Mouse (Mus musculus) mouse trophoblast stem cell (cell line): Measurements from ENCODE around the gene Tmem218.

Experiments used
- in situ Hi-C, 2 experiments: fragments of 300-500 bp; cut with MseI, MboI; formaldehyde crosslinking; loops; 2 replicates in 1 of 2; 3 replicates in 1 of 2; pipeline ENCODE4 v1.15.1; 2025

Tmem218 gene

DNA sequence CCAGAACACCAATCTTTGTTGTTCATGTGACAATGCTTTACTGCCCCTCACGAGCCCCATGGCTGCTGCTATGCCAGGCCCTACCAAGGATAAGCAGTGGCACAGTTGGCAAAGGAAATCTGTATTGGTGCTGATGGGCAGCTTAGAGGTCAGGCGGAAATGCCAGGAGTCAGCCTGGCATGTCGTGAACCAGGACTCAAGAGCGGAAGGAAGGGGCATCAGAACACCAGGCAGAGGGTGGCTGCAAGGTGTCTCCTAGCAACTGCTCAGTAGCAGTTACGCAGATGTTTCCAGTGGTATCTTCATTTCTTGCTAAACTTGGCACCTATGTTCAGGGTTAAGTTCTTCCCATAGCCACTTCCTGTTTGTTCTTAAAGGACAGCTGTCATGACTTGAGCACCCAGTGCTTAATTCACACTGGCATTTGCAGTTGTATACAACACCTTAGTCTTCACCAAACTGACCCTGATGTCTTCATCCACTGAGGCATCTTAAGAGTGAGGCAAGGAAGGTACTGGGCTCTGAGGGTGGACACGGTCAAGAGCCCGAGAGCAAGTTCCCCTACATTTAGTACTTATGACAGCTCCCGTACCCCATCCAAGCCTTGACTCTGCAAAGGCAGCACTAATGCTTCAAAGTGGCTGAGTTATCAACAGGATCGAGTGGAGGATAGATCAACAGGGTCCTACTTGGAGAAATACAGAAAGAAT is 22.6 kb downstream of the Tmem218 start:
- in situ Hi-C loops = no loop called here

DNA sequence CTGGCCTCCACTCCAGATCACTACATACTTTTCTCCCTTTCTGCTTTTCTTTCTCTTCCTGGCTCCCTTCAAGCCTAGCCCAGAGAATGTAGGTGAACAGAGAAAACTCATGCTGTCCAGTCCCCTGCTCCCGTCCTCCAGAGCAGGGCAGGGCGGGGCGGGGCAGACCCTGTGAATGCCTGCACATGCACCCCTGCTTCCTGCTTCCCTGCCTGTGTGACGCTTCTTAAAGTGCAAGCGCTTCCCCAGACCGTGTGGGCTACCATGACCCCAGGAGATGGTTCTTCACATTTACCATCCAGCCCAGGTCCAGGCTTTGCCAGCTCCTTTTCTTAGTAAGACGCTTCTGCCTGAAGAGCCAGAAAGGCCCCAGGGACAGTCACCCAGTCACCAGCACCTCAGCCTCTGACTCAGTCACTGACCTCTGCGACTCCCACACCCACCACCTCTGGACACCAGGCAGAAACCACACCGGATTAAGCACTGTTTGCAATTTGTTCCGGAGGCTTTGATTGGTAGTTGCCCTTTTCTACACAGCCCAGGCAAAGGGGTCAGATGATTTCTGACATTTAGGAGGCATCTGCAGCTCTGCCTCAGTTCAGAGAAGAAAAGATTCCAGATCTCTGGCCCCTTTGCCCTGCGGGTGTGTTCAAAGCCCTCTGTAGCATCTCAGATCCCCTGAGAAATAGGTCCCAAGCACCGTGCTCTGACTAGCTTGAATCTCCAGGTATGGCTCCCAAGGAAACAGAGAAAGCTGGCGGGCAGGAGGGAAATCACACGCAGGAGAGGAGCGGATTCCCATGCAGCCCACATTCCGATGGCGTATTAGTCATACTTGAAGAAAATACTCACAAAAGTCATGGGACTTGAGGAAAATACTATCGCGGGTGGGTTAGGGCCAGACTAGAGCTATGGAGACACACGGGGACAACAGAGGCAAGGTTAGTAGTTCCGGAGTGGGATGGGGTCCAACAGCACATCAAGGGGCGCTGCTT is 24.5 kb downstream of the Tmem218 start:
- in situ Hi-C loops = no loop called here

DNA sequence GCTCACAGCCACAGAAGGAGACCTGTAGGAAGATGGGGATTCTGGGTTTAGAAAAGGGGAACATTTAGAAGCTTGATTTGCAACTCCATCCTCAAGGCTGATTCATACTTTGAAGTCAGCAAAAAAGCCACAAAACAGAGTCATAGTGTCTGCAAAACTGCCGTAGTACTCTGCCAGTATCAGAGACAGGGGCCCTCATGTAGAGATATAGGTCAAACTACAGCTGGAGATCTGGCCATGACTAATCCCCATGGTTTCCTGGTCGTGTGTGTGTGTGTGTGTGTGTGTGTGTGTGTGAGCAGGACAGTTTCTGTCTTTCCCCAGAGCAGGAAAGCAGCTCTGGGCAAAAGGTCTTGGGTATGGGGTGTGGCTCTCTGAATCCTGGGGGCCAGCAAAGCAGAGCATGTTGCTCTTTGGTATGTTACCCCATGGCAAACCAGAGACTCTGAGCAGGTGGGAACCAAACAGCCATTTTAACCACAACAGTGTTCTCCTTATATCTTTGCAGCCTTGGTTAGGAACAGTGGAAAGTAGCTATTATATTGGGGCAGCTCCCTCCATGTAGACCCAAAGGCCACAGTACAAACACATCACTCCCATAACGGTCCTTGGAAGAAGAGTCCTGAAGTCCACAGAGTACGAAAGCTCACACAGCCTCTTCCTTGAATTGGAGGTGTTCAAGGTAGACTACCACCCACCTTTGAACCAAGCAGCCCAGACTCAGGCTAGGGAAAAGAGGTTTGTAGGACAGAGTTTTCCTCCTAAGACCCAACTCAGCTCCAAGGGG is 28.1 kb downstream of the Tmem218 start:
- in situ Hi-C loops = no loop called here

DNA sequence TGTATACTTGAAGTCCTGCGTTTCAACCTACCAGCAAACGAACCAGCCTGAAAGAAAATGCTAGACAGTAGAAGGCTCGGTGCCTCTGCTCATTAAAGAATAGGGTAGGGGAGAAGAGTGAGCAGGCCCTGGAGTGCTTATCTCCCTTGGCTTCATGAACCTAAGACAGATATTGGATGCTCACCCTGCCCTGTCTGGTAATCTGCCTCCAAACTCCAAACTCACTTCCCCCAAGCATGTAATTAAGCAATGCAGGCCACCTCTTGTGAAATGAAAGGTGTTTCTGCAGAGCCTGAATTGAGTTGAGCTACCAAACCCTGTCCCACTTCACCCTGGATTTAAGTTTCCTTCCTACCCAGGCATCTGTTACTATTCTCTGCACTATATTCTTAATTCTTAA is 34.7 kb downstream of the Tmem218 start:
- in situ Hi-C loops = no loop called here

DNA sequence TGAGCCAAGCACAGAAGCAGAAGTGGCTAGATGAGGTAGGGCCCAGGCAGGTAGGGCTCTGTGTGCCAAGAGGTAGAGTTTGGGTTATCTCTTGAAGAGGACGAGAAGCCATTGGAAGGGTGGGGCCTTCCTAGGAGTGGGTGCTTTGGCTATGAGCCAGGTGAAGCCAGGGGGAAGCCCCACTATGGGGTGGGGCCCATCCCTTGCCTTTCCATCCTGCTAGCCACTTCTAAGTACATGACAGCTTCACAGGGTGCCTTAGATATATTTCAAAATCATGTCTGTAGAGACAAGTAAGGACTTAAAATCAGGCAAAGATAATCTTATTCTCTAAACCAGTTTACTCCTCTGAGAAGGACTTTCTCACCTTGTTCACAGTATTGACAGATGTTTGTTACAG is 36.6 kb downstream of the Tmem218 start:
- in situ Hi-C loops = no loop called here

DNA sequence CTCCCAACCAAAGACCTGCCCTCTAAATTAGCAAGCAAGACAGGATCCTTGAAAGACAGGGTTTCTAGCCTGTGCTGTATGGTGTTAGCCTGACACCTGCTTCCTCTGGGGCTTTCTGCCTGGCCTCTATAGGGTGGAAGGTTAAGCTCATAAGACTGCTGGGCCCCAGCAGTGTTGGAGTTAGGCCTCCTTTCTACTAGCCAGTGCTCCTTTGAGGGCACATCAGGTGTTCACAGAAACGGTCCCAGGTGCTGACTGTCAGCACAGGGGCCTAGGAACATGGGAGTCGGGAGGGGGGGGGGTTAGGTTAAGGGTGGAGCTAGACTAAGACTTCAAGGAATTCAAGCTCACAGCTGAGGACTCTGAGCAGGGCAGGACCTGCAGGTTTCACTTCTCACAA is 37.4 kb downstream of the Tmem218 start:
- in situ Hi-C loops = no loop called here

DNA sequence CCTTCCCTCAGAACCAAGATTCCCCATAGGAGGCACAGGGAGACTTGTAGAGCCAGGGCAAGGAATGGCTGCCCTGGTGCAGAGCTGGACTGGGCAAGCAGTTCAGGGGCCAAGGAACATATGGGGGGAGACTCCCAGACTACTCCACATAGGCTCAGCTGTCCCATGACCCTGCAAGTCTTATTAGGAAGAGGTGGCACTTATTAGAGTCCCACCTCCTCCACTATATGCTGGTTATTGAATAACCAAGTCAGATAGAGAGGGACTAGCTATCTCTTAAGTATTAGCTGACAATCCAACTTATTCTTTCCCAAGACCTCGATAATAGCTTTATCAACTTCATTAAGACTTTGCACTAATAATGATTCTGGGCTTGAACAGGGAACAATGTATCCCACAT is 37.8 kb downstream of the Tmem218 start:
- in situ Hi-C loops = no loop called here

DNA sequence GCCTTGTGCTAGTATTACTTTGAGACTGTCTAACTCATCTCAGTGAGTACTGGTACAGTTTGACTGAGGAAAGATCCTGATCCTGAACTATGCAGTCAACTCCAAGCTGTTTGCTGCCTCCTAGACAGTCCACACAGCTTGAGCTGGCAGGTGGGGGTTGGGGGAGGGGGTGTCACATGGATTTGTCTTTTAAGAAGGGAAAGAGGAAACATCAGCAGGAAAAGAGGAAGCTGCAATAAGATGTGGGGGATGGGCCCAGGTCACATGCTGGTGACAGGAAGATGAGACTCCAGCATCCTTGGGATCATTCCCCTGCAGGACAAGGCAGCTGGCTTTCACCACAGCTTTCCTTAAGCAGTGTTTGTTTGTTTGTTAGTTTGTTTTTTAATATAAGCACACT is 39.4 kb downstream of the Tmem218 start:
- in situ Hi-C loops = no loop called here

DNA sequence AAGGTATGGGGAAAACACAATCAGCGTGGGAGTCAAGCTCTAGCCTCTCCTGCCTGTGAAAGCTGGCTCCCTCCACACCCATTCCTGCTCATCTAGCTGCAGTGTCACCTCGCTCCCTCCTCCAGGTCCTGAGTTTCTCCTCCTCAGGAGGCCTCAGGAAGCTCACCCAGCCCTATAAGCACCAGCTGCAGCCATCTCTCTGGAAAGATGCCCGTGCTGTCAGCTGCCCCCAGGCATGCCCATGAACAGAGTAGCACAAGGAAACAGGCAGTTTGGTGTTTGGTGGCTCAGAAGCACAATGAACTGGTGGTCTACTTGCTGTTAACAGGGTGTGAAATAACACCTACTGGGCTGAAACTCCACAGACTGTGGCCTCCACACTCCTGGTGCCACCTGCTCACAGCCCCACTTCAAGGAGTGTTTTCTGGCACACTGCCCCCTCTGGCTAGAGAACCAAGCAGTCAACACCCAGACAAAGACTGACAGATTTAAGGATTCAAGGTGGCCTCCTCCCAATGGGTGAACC is 40.4 kb downstream of the Tmem218 start:
- in situ Hi-C loops = no loop called here

DNA sequence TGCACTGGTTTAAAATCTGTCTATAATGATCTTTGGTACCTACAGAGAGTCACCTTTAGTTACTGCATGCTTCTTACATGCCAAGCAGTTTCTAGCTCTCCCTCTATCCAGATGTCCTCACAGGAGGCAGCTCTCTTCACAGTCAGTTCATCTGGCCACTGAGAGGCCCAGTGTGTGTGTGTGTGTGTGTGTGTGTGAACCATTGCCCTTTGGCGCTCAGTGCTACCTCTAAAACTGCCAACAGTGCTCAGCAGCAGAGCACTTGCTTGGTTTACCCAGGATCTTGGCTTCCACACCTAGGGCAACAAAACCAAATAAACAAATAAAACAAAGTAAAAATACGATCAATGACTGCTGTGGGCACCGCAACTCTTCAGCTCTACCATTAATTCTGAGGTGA is 42.0 kb downstream of the Tmem218 start:
- in situ Hi-C loops = no loop called here

DNA sequence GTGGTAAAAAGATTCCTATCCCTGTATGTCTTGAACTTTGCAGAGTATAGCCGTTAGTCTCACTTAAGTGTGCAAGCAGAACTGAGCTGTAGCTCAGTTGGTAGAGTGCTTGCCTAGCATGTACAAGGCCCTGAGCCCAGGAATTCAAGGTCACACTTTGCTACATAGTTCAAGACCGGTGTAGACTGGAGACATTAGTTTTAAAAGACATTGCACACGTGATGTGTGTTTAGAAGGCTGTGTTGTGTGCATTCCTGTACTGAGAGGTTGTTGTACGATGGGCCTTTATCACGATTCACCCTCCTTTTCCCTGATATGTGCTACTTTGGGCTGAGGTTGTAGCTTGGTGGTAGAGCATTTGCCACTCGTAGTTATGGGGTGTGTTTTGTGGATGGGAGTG is 42.6 kb downstream of the Tmem218 start:
- in situ Hi-C loops = no loop called here

DNA sequence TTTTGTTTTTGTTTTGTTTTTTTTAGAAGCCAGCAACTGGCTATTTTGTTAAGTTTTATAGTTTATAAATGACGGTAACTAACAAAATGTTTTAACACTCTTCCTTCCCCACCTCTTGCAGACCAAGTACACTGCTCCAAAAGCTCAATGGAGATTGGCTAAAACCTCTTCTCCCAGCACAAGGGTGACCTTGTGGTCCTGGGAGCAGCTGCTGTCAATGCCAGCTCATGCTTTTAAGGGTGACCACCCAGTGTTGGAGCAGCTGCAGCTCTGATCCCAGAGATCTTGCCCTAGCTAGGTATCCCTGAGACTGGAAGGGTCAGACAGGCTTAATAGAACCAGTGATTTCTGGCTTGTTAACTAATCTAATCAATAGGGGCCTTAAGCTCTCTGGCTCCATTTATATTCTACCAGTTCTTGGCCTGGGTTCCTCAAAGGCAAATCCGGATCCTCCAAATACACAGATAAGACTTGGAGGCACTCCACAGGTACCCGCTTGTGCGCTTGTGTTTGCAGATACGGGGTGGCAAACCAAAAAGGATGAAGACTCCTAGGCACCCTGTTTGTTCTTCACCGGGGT is 46.6 kb downstream of the Tmem218 start:
- in situ Hi-C loops = no loop called here

DNA sequence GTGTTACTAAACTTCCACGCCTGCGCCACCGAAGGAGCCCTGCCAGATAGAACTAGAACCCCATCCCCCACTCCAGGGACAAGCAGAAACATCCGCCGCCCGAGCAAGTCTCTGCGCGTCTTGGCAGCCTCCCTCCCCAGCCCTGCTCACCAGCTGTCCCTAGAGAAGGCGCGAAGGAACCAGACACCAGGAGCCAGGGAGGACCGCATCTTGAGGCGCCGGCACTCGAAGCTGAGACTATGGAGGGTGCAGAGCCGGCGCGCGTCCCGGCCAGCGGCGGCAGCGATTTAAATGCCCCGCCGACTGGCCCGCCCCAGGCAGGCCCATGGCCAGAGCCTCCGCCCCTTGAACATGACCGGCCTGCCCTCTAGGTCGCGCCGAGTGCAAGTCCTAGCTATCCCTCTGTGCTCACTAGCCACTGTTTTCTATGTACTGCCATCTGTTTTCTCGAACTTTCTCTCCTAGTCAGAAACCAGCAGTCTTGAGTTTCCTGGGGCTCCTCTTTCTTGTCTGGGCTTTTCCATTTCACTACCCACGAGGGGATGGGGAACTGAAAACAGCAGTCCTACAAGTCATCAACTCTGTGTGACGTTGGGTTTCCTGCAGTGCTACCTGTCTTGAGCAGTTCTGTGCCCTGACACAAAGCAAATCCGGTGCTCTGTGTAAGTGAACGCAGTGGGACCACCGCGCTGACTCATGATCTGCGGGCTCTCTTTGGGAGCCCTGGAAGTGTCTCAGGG is 47.3 kb downstream of the Tmem218 start, which contains the start of gene Slc37a2:
Gene Slc37a2 (minus strand): TSS at position 590 of the 740 bp plus-strand sequence.
- in situ Hi-C loops = no loop called here

DNA sequence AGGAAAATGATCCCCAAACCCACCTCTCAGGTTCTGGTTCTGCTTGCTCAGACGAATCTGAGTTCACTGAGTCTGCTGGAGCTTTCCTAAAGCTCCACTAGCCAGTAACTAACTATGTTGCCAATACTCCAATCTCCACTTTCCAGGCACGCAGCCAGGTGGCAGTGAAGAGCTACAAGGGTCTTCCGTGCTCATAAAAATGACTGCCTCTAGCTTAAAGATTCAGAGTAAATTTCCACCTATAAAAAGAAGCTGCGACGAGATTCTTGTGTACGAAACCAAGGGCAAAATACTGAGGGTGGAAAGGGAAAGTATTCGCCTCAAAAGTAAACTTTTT is 47.8 kb downstream of the Tmem218 start:
- in situ Hi-C loops = no loop called here

DNA sequence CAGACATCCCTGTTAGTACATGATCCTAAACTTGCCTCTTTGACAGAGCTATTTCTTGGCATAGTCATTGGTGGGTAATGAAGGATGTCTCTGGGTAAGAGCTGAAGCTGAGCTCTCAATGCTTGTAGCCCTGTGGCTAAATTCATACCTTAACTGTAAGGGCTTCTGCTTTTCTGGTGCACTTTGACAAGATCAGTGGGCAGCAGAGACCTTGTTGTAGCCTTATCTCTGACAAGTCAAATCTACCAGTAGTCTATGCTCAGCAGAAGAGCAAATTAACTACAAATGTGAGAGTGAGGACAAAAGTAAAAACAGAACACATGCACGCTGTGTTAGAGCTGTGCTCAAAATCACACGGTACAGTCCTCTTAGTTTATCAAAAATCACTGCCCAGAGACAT is 58.6 kb downstream of the Tmem218 start:
- in situ Hi-C loops = no loop called here
